Mouse (Mus musculus) ES-Bruce4 (cell line): Measurements from ENCODE around the gene Hist1h2ac. TPM values are rescaled to one million over a fixed set of nuclear protein-coding genes. Genes with fewer than 3 reads are reported as not detected.
"Not testable (repeated sequence)": the region's sequence is repeated elsewhere in the genome, so short reads cannot be mapped to it uniquely, and the experiment has no call there.

Experiments
- H3K27ac ChIP-seq: 2 replicates; pipeline ENCODE4 v1.5.1; 2012; ENCODE audit warnings: low read length, inconsistent platforms; ENCODE audit not compliant: insufficient read depth
- H3K27me3 ChIP-seq: 2 replicates; pipeline ENCODE4 v1.6.1; 2012; ENCODE audit warnings: mild to moderate bottlenecking, low read length, inconsistent platforms; ENCODE audit not compliant: control insufficient read depth, poor library complexity, insufficient read depth, severe bottlenecking
- H3K36me3 ChIP-seq: 2 replicates; pipeline ENCODE4 v1.6.1; 2012; ENCODE audit warnings: inconsistent platforms, mild to moderate bottlenecking, low read length, moderate library complexity; ENCODE audit not compliant: control insufficient read depth, poor library complexity, insufficient read depth, severe bottlenecking
- H3K4me1 ChIP-seq: one replicate; pipeline ENCODE4 v1.8.1; 2011; ENCODE audit warnings: low read length; ENCODE audit not compliant: control insufficient read depth, insufficient read depth
- H3K4me3 ChIP-seq: 2 replicates; pipeline ENCODE4 v1.5.1; 2011; ENCODE audit warnings: low read depth, mild to moderate bottlenecking, low read length
- H3K9ac ChIP-seq: 2 replicates; pipeline ENCODE4 v1.6.1; 2012; ENCODE audit warnings: low read depth, mild to moderate bottlenecking, inconsistent platforms; ENCODE audit not compliant: poor library complexity, severe bottlenecking
- H3K9me3 ChIP-seq: replicated peaks from 2 replicates; pipeline ENCODE4 v1.6.1; 2012; ENCODE audit warnings: mild to moderate bottlenecking, low read length, inconsistent platforms; ENCODE audit not compliant: control insufficient read depth, poor library complexity, insufficient read depth, severe bottlenecking
- CTCF ChIP-seq: IDR thresholded peaks from one replicate; pipeline ENCODE4 v1.8.1; 2011; ENCODE audit warnings: low read depth, low read length
- EP300 ChIP-seq: IDR thresholded peaks from 2 replicates; pipeline ENCODE4 v1.6.1; 2011; ENCODE audit warnings: low read depth, low read length; ENCODE audit not compliant: insufficient read depth
- POLR2A ChIP-seq: IDR thresholded peaks from one replicate; pipeline ENCODE4 v1.8.1; 2011; ENCODE audit warnings: low read length; ENCODE audit not compliant: insufficient read depth
- polyA plus RNA-seq: library from polyadenylated mRNA; stranded (reverse); fragments of >200 nt; gene quantifications from 2 replicates; pipeline ENCODE4 v1.2.4, GENCODE M21; 2011; ENCODE audit warnings: low read depth; ENCODE audit not compliant: missing spikeins, insufficient read depth, insufficient read length

Hist1h2ac gene
- polyA plus RNA-seq, 1 experiment, result 0.37 TPM

DNA sequence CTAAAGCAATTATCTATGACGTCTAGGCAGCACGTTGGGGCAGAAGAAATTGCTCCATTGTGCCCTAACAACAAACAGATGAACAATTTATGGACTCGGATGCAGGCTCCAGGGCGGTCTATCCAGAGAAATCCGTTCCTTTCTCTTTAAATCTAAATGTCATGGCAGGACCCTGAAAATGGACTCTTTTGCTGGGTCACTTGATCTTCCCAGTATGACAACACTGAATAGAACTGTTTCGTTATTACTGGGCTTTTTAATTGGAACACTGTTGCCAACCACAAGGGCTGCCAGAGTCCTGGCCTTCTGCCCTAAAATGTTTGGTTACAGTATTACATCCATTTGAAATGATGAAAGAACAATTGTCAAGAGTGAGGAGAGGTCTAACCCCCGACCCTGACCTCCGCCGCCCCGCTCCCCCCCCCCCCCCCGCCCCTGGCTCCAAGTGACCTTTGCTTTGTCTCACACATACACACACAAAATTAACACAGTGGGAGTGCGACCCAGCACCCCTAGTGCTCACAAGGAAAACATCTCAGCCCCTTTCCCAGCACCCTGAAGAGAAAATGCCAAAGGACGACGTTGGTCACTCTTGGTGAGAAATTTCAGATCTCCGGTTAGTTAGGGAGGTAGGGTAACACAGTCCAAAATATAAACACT, 26.1 kb upstream of the Hist1h2ac start:
- TF ChIP-seq POLR2A, result no peak
- TF ChIP-seq EP300, result no peak
- no peak for TF ChIP-seq CTCF
- Histone ChIP-seq H3K27me3 (peaks cover 4% of the 10 kb centered on the region; the same call in 1 of the 2 replicates), H3K4me3 (peak overlapping the region; percentile 10; the same call in 1 of the 2 replicates), H3K9ac (peak overlapping the region; percentile 24; the same call in 1 of the 2 replicates), H3K9me3 (no peaks in the 10 kb centered on the region), H3K4me1 (no peaks in the 10 kb centered on the region), H3K27ac (no peak overlapping the region), H3K36me3 (no peaks in the 10 kb centered on the region)

DNA sequence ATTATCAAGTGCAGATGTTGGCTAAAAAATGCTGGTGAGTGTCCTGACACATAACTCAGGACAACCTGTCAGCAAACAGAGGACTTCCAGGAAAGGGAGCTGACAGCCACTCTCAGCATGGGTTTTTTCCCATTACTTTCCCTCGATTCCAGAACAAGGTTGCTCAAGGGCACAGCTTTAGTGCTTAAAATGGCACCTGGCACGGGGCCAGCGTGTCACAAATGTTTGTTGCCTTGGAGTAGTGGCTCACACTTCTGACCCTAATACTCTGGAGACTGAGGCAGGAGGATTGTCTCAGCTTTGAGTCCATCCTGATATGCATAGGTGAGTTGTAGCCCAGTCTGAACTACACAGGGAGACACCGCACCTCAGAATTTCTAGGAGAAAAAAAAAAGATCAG, 24.9 kb upstream of the Hist1h2ac start:
- Histone ChIP-seq H3K9ac (no peak overlapping the region), H3K9me3 (no peaks in the 10 kb centered on the region), H3K4me3 (no peak overlapping the region), H3K4me1 (no peaks in the 10 kb centered on the region), H3K27ac (no peak overlapping the region), H3K36me3 (no peaks in the 10 kb centered on the region), H3K27me3 (peaks cover 4% of the 10 kb centered on the region; the same call in 1 of the 2 replicates)
- TF ChIP-seq POLR2A (no peak), CTCF (no peak), EP300 (no peak)

DNA sequence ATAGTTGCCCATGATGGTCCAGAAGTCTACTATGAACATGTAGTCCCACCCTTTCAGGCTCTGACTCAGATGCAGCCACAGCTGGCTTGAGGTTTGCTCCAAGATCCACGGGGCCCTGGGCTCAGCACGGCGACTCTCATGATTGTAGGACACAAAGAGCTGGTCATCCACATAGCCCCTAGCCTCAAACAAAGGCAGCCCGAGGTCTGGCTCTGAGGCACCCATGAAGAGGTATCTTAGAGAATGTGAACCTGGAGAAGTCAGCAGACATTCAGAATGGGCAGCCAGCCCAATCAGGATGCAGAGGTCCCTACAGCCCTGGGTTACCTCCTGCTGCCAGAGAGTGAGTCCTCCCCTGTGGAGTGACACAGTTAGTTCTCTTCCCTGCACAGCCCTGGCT, 24.3 kb upstream of the Hist1h2ac start:
- H3K27ac ChIP-seq, result no peak overlapping the region
- H3K9ac ChIP-seq, result no peak overlapping the region
- no peaks in the 10 kb centered on the region for H3K4me1 ChIP-seq
- peaks cover 4% of the 10 kb centered on the region; the same call in 1 of the 2 replicates for H3K27me3 ChIP-seq
- no peaks in the 10 kb centered on the region for H3K9me3 ChIP-seq
- no peak overlapping the region for H3K4me3 ChIP-seq
- TF ChIP-seq EP300, result no peak
- no peak for TF ChIP-seq POLR2A
- no peak for TF ChIP-seq CTCF
- no peaks in the 10 kb centered on the region for H3K36me3 ChIP-seq

GRCm38 (mm10) chr13:23706771-23707170, 23.0 kb upstream of the Hist1h2ac start:
- Histone ChIP-seq H3K4me1 (no peaks in the 10 kb centered on the region), H3K36me3 (no peaks in the 10 kb centered on the region), H3K27me3 (peaks cover 4% of the 10 kb centered on the region; the same call in 1 of the 2 replicates), H3K27ac (no peak overlapping the region), H3K4me3 (no peak overlapping the region), H3K9ac (no peak overlapping the region), H3K9me3 (no peaks in the 10 kb centered on the region)
- no peak for TF ChIP-seq EP300
- TF ChIP-seq CTCF, result no peak
- no peak for TF ChIP-seq POLR2A

DNA sequence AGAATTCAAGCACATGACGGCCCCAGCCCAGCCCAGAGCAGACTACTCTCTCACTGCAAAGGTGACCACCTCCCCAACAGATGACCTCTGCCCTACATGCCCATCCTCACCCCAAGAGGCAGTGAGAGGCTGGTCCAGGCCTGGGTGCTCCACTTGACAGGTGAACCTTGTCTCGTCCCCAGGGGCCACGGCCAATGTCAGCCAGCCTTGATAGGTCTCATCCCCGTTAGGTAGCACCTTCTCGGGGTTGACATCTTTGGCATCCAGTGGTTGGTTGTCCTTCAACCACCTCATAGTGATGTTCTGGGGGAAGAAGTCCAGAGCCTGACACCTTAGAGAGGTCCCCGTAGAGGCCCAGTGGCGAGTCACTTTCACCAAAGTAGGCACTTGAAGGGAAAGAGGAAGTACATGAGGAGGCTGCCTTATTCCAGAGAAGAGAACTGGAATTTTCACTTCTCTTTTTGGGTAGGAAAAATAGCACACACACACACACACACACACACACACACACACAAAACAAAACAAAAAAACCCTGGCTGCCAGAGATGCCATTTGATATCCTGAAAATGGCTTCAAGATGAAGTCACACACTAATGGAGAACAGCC, 22.1 kb upstream of the Hist1h2ac start:
- H3K9ac ChIP-seq, result no peak overlapping the region
- H3K4me3 ChIP-seq, result no peak overlapping the region
- no peaks in the 10 kb centered on the region for H3K36me3 ChIP-seq
- TF ChIP-seq EP300 (no peak), CTCF (no peak), POLR2A (no peak)
- no peaks in the 10 kb centered on the region for H3K4me1 ChIP-seq
- no peak overlapping the region for H3K27ac ChIP-seq
- H3K9me3 ChIP-seq, result no peaks in the 10 kb centered on the region
- H3K27me3 ChIP-seq, result peaks cover 4% of the 10 kb centered on the region; the same call in 1 of the 2 replicates

GRCm38 (mm10) chr13:23702801-23703200, 19.1 kb upstream of the Hist1h2ac start:
- not testable (repeated sequence) for H3K27me3 ChIP-seq, H3K4me1 ChIP-seq, H3K27ac ChIP-seq, H3K9ac ChIP-seq, H3K36me3 ChIP-seq, H3K9me3 ChIP-seq, H3K4me3 ChIP-seq
